In genomic region chr16:85429173-85429572, GRCm38 (mm10) we compare ENCODE assay signal across 13 mouse cellular contexts.
DNase-seq lines count a peak whose midpoint lies in the region; ATAC-seq lines count a peak whose summit lies in the region.
"Had no signal": no experiment of that assay in that cellular context is flagged by ENCODE, and none has a peak within 500 bp of the region (broad histone marks: within the 10 kb centered on the region; RNA-seq: fewer than 3 reads in every experiment).

No protein-coding gene starts in this region.

- 27% methylated on average over 3 of the region's 3 CpGs for WGBS in hindbrain, embryonic 11.5 days
- 27% methylated on average over 3 of the region's 3 CpGs for WGBS in hindbrain, embryonic 10.5 days
- WGBS in neural tube, embryonic 11.5 days = 44% methylated on average over 3 of the region's 3 CpGs
- 13% methylated on average over 3 of the region's 3 CpGs for WGBS in midbrain, embryonic 15.5 days

- H3K4me1 ChIP-seq in hindbrain, embryonic 11.5 days (replicated peaks; ENCODE audit: control insufficient read depth, insufficient read depth, low read length) = no peaks in the 10 kb centered on the region
- H3K4me1 ChIP-seq in hindbrain, embryonic 10.5 days (replicated peaks) = 0 out of 2 replicates have a peak, but pooled peaks cover 2% of the 10 kb centered on the region
- H3K4me1 ChIP-seq in neural tube, embryonic 11.5 days (ENCODE audit: control insufficient read depth, insufficient read depth, low read length) = no peaks in the 10 kb centered on the region
- 0 out of 2 replicates have a peak, but pooled peaks cover 4% of the 10 kb centered on the region for H3K4me1 ChIP-seq in midbrain, embryonic 15.5 days
- H3K4me1 ChIP-seq: limb, embryonic 15.5 days; lung, embryonic 15.5 days had no signal

- no peaks in the 10 kb centered on the region for H3K36me3 ChIP-seq in hindbrain, embryonic 11.5 days (ENCODE audit: control insufficient read depth, insufficient read depth, low read length)
- H3K36me3 ChIP-seq in hindbrain, embryonic 10.5 days = no peaks in the 10 kb centered on the region
- H3K36me3 ChIP-seq in neural tube, embryonic 11.5 days (ENCODE audit: control insufficient read depth, insufficient read depth, low read length) = no peaks in the 10 kb centered on the region
- H3K36me3 ChIP-seq in midbrain, embryonic 15.5 days (replicated peaks) = no peaks in the 10 kb centered on the region
- H3K36me3 ChIP-seq: limb, embryonic 15.5 days; lung, embryonic 15.5 days had no signal

- no peak overlapping the region for H3K9ac ChIP-seq in hindbrain, embryonic 11.5 days (ENCODE audit: low read depth, low read length)
- no peak overlapping the region for H3K9ac ChIP-seq in neural tube, embryonic 11.5 days (ENCODE audit: low read length)
- H3K9ac ChIP-seq in midbrain, embryonic 15.5 days = no peak overlapping the region
- H3K9ac ChIP-seq: limb, embryonic 15.5 days; lung, embryonic 15.5 days had no signal

- no peaks in the 10 kb centered on the region for H3K9me3 ChIP-seq in hindbrain, embryonic 11.5 days (ENCODE audit: control insufficient read depth, low read length)
- no peaks in the 10 kb centered on the region for H3K9me3 ChIP-seq in hindbrain, embryonic 10.5 days
- H3K9me3 ChIP-seq in neural tube, embryonic 11.5 days (ENCODE audit: control insufficient read depth, low read length) = no peaks in the 10 kb centered on the region
- no peaks in the 10 kb centered on the region for H3K9me3 ChIP-seq in midbrain, embryonic 15.5 days
- H3K9me3 ChIP-seq: limb, embryonic 15.5 days; lung, embryonic 15.5 days had no signal

- no peaks in the 10 kb centered on the region for H3K27me3 ChIP-seq in hindbrain, embryonic 11.5 days (ENCODE audit: control insufficient read depth, insufficient read depth, low read length)
- no peaks in the 10 kb centered on the region for H3K27me3 ChIP-seq in hindbrain, embryonic 10.5 days (ENCODE audit: insufficient read depth, poor library complexity, severe bottlenecking)
- no peaks in the 10 kb centered on the region for H3K27me3 ChIP-seq in neural tube, embryonic 11.5 days (ENCODE audit: control insufficient read depth, insufficient read depth, low read length)
- H3K27me3 ChIP-seq in midbrain, embryonic 15.5 days (replicated peaks) = no peaks in the 10 kb centered on the region
- H3K27me3 ChIP-seq: limb, embryonic 15.5 days; lung, embryonic 15.5 days had no signal

- H3K27ac ChIP-seq in hindbrain, embryonic 11.5 days (ENCODE audit: low read depth, low read length) = no peak overlapping the region
- no peak overlapping the region for H3K27ac ChIP-seq in hindbrain, embryonic 10.5 days
- H3K27ac ChIP-seq in neural tube, embryonic 11.5 days (ENCODE audit: low read depth, low read length) = no peak overlapping the region
- H3K27ac ChIP-seq in midbrain, embryonic 15.5 days = no peak overlapping the region
- H3K27ac ChIP-seq: limb, embryonic 15.5 days; lung, embryonic 15.5 days had no signal

- H3K4me3 ChIP-seq in hindbrain, embryonic 11.5 days (ENCODE audit: low read depth, low read length) = no peak overlapping the region
- no peak overlapping the region for H3K4me3 ChIP-seq in hindbrain, embryonic 10.5 days
- no peak overlapping the region for H3K4me3 ChIP-seq in neural tube, embryonic 11.5 days (ENCODE audit: low read depth, low read length)
- H3K4me3 ChIP-seq in midbrain, embryonic 15.5 days = no peak overlapping the region
- H3K4me3 ChIP-seq: limb, embryonic 15.5 days; lung, embryonic 15.5 days had no signal

- peak; percentile 26 to 35 for DNase-seq in adrenal gland, adult (ENCODE audit: inconsistent age in 2 of 2, low spot score in 1 of 2)
- no peak for DNase-seq in adrenal gland, adult 8-10 months
- DNase-seq in hindbrain, embryonic 11.5 days (ENCODE audit: low spot score) = peak; percentile 31
- no peak for DNase-seq in hindbrain, embryonic 10.5 days (ENCODE audit: low spot score)
- DNase-seq in neural tube, embryonic 11.5 days (ENCODE audit: low spot score) = peak; percentile 13
- no peak for DNase-seq in neural tube, embryonic 10.5 days (ENCODE audit: extremely low spot score, low spot score)
- DNase-seq in heart, adult 18-20 months = no peak
- DNase-seq: heart, postnatal 10 days; right cerebral cortex, postnatal 25 days had no signal

- peak; percentile 75 for ATAC-seq in hindbrain, embryonic 11.5 days (ENCODE audit: low FRiP score)
- ATAC-seq in neural tube, embryonic 11.5 days (ENCODE audit: insufficient read depth, low FRiP score, low TSS enrichment) = no peak; the same call in 1 of the 2 replicates
- peak; percentile 65; the same call in 1 of the 2 replicates for ATAC-seq in midbrain, embryonic 15.5 days (replicated peaks)
- ATAC-seq: intestine, postnatal 0 days had no signal

- H3K4me2 ChIP-seq in hindbrain, embryonic 11.5 days (replicated peaks; ENCODE audit: low read depth, low read length) = no peak overlapping the region
- no peak overlapping the region for H3K4me2 ChIP-seq in neural tube, embryonic 11.5 days (ENCODE audit: low read depth)
- no peak overlapping the region for H3K4me2 ChIP-seq in midbrain, embryonic 15.5 days
- H3K4me2 ChIP-seq: limb, embryonic 15.5 days; lung, embryonic 15.5 days had no signal

Comparison
In these comparisons a context has a peak if more than half of its experiments do, and no peak if none do; other contexts are left out.
1. DNase-seq: peak in adrenal gland, adult (2 of 2), hindbrain, embryonic 11.5 days (single experiment) and neural tube, embryonic 11.5 days (single experiment); none in adrenal gland, adult 8-10 months (single experiment), hindbrain, embryonic 10.5 days (single experiment), neural tube, embryonic 10.5 days (single experiment) and heart, adult 18-20 months (0 of 2).